Mouse (Mus musculus): ENCODE data around the gene Armh1. TPM values are rescaled to one million over a fixed set of nuclear protein-coding genes. Genes with fewer than 3 reads are reported as not detected.

Armh1 gene
- under 1 TPM in 1 of 2 experiments, not detected in 1; 0.15 TPM for total RNA-seq (2021)
- long read RNA-seq, experiment 1, partial matches to known transcripts: 0 of 1 reads
- long read RNA-seq, experiment 1, other reads (novel, unspliced or antisense): 1 of 1 reads
- long read RNA-seq, experiment 2, partial matches to known transcripts: 1 of 1 reads
- long read RNA-seq, experiment 2, other reads (novel, unspliced or antisense): 0 of 1 reads

GRCm38 (mm10) chr4:117251801-117252316 lies at the start of gene Armh1, which contains the start of gene Tmem53:
Gene Armh1 (minus strand): TSS chr4:117252125.
Gene Tmem53 (plus strand): TSS chr4:117251951.
- peak; percentile 92 to 94 for DNase-seq

GRCm38 (mm10) chr4:117299921-117300320 lies 48.0 kb upstream of the Armh1 start:
- no peak for DNase-seq

- no peak for DNase-seq
Observed at GRCm38 (mm10) chr4:117297819-117298218, 45.9 kb upstream of the Armh1 start.

GRCm38 (mm10) chr4:117296849-117297593 lies 45.1 kb upstream of the Armh1 start:
- DNase-seq: no peak

GRCm38 (mm10) chr4:117291696-117292095 lies 39.8 kb upstream of the Armh1 start:
- no peak for DNase-seq

- peak; percentile 86 to 87 for DNase-seq
Observed at GRCm38 (mm10) chr4:117288927-117289801, 37.2 kb upstream of the Armh1 start.

- DNase-seq: no peak
Observed at GRCm38 (mm10) chr4:117288277-117288926, 36.5 kb upstream of the Armh1 start.

- no peak for DNase-seq
Observed at GRCm38 (mm10) chr4:117284363-117284762, 32.4 kb upstream of the Armh1 start.

- DNase-seq: no peak
Observed at GRCm38 (mm10) chr4:117283271-117284191, 31.6 kb upstream of the Armh1 start.

GRCm38 (mm10) chr4:117281090-117281845 lies 29.3 kb upstream of the Armh1 start:
- no peak for DNase-seq

GRCm38 (mm10) chr4:117280397-117280930 lies 28.5 kb upstream of the Armh1 start:
- no peak for DNase-seq

GRCm38 (mm10) chr4:117279253-117279642 lies 27.3 kb upstream of the Armh1 start:
- DNase-seq: no peak

GRCm38 (mm10) chr4:117278381-117279252 lies 26.7 kb upstream of the Armh1 start:
- DNase-seq: no peak

- no peak for DNase-seq
Observed at GRCm38 (mm10) chr4:117277687-117278086, 25.8 kb upstream of the Armh1 start.

GRCm38 (mm10) chr4:117277021-117277420 lies 25.1 kb upstream of the Armh1 start:
- DNase-seq: no peak

- DNase-seq: no peak
Observed at GRCm38 (mm10) chr4:117276281-117276711, 24.4 kb upstream of the Armh1 start.

GRCm38 (mm10) chr4:117274720-117275119 lies 22.8 kb upstream of the Armh1 start:
- DNase-seq: peak in 1 of 2 experiments; percentile 36

GRCm38 (mm10) chr4:117272459-117272858 lies 20.5 kb upstream of the Armh1 start:
- DNase-seq: no peak

- DNase-seq: peak; percentile 56 to 83
Observed at GRCm38 (mm10) chr4:117270278-117270677, 18.4 kb upstream of the Armh1 start.
